Mouse (Mus musculus) midbrain, embryonic 11.5 days (tissue): ENCODE results near the gene Resp18. TPM values are rescaled to one million over a fixed set of nuclear protein-coding genes. Genes with fewer than 3 reads are reported as not detected.

ENCODE experiments used
- ATAC-seq: fragments of 200-750 bp; cut with Nextera tagmentation; 2 replicates; pipeline ENCODE4 v1.8.0; 2017; ENCODE audit warnings: moderate TSS enrichment, moderate library complexity; ENCODE audit not compliant: low FRiP score
- DNase-seq: peaks from one replicate; pipeline ENCODE4 v3.0.0; 2015; ENCODE audit warnings: low spot score; ENCODE audit errors: missing footprints
- H3K27ac ChIP-seq: fragments of 300-500 bp; sonication (generic); 2 replicates; pipeline ENCODE4 v1.5.1; 2014; ENCODE audit warnings: low read depth, low read length
- H3K27me3 ChIP-seq: fragments of 300-500 bp; sonication (generic); 2 replicates; pipeline ENCODE4 v1.6.1; 2014; ENCODE audit warnings: mild to moderate bottlenecking, low read length, moderate library complexity, mixed read lengths; ENCODE audit not compliant: control insufficient read depth, insufficient read depth
- H3K36me3 ChIP-seq: fragments of 300-500 bp; sonication (generic); 2 replicates; pipeline ENCODE4 v1.6.1; 2014; ENCODE audit warnings: mild to moderate bottlenecking, low read length, moderate library complexity, mixed read lengths; ENCODE audit not compliant: control insufficient read depth, insufficient read depth
- H3K4me1 ChIP-seq: fragments of 300-500 bp; sonication (generic); 2 replicates; pipeline ENCODE4 v1.6.1; 2014; ENCODE audit warnings: low read length; ENCODE audit not compliant: control insufficient read depth, insufficient read depth
- H3K4me2 ChIP-seq: fragments of 300-500 bp; sonication (generic); 2 replicates; pipeline ENCODE4 v1.6.1; 2014; ENCODE audit warnings: mild to moderate bottlenecking, moderate library complexity
- H3K4me3 ChIP-seq: fragments of 300-500 bp; sonication (generic); 2 replicates; pipeline ENCODE4 v1.5.1; 2014; ENCODE audit warnings: low read depth, low read length
- H3K9ac ChIP-seq: fragments of 300-500 bp; sonication (generic); 2 replicates; pipeline ENCODE4 v1.6.1; 2014; ENCODE audit warnings: low read length
- H3K9me3 ChIP-seq: fragments of 300-500 bp; sonication (generic); 2 replicates; pipeline ENCODE4 v1.6.1; 2016; ENCODE audit warnings: low read length; ENCODE audit not compliant: control insufficient read depth
- WGBS: fragments of 180-500 bp; shearing (Covaris S2); extraction: QIAGEN DNeasy Blood & Tissue Kit; methylation state at CpG from one replicate; pipeline ENCODE4 v1.1.7; 2014; 5-methylcytosine and 5-hydroxymethylcytosine counted together
- polyA plus RNA-seq: library from polyadenylated mRNA; unstranded; fragments of >200 nt; fragmentation: Nextera tagmentation; extraction: Ambion mirVana; gene quantifications from 2 replicates; pipeline ENCODE4 v1.2.1, GENCODE M21; 2014

Resp18 gene
- polyA plus RNA-seq, 1 experiment from 2014 or later: 28.5 TPM

DNA sequence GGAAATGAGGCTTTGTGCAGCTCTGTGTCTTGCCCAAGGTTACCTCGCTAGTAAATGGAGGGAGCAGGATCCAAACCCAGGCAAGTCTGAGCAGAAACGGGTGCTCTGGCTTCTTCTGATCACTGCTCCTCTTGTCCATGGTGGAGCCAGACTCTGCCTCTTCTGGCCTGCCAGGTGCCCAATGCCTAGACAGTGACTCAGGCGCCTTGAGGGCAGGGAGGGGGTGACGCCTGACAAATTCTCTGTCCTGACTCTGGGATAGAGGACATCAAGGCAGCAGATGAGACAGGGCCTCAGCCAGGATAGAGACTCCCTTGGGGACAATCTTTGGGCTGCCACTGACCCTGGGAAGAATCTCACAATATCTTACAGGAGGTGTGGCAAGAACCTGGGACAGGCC is 47.0 kb downstream of the Resp18 start:
- Histone ChIP-seq H3K36me3 (no peaks in the 10 kb centered on the region), H3K4me1 (peaks cover 2% of the 10 kb centered on the region; the same call in 1 of the 2 replicates), H3K4me3 (no peak overlapping the region), H3K4me2 (no peak overlapping the region), H3K27me3 (no peaks in the 10 kb centered on the region; the same call in 1 of the 2 replicates), H3K9me3 (no peaks in the 10 kb centered on the region), H3K9ac (no peak overlapping the region), H3K27ac (no peak overlapping the region)
- 80% methylated on average over 4 of the region's 4 CpGs for WGBS
- DNase-seq: no peak
- ATAC-seq: no peak

DNA sequence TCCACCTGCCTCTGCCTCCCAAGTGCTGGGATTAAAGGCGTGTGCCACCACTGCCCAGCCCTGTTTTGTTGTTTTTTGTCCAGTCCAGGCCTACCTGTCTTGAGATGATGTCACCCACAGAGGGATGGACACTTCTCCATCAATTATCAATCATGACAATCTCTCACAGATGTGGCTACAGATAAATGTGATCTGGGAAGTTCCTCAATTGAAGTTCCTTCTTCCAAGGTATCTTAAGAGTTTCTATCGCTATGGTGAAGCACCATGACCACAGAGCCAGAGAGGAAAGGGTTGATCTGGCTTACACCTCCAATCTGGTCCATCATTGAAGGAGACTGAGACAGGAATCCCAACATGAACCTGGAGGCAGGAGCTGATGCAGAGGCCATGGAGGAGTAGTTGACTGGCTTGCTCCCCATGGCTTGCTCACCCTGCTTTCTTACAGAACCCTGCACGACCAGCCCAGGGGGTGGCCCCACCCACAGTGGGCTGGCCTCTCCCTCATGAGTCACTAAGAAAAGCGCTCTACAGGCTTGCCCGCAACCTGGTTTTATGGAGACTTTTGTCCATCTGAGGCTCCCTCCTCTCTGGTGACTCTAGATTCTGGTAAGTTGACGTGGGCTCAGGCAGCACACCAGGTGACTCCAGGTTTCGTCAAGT is 47.8 kb downstream of the Resp18 start:
- Histone ChIP-seq H3K4me2 (no peak overlapping the region), H3K36me3 (no peaks in the 10 kb centered on the region), H3K9ac (no peak overlapping the region), H3K27ac (no peak overlapping the region), H3K4me3 (no peak overlapping the region), H3K4me1 (no peaks in the 10 kb centered on the region), H3K27me3 (no peaks in the 10 kb centered on the region; the same call in 1 of the 2 replicates), H3K9me3 (no peaks in the 10 kb centered on the region)
- ATAC-seq: no peak
- 77% methylated on average over 7 of the region's 7 CpGs for WGBS
- DNase-seq: no peak

DNA sequence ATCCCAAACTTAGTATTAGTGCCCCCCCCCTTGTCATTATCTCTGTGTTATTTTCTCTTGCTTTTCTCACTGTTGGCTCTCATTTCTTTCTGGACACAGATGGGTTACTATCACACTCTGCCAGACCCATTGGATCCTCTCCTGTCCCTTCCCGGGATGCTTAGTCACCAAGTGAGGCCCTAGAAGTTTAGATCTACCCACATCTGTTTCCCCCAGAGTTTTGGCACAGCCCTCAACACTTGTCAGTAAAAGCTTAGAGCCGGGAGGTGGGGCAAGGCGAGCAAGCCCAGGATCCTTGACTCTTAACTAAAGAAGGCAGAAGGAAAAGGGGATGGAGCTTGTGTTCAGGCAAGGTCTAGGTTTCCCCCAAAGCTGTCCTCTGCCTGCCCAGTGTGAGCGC is 49.1 kb downstream of the Resp18 start:
- 80% methylated on average over 4 of the region's 4 CpGs for WGBS
- Histone ChIP-seq H3K27me3 (no peaks in the 10 kb centered on the region), H3K4me2 (no peak overlapping the region), H3K4me1 (no peaks in the 10 kb centered on the region), H3K4me3 (no peak overlapping the region), H3K9me3 (no peaks in the 10 kb centered on the region), H3K27ac (no peak overlapping the region), H3K9ac (no peak overlapping the region), H3K36me3 (no peaks in the 10 kb centered on the region)
- DNase-seq (no peak), ATAC-seq (no peak)

GRCm38 (mm10) chr1:75227653-75228052 is 50.6 kb downstream of the Resp18 start:
- no peaks in the 10 kb centered on the region for H3K9me3 ChIP-seq
- H3K9ac ChIP-seq: no peak overlapping the region
- H3K27me3 ChIP-seq: no peaks in the 10 kb centered on the region
- H3K4me3 ChIP-seq: no peak overlapping the region
- no peak overlapping the region for H3K27ac ChIP-seq
- ATAC-seq (no peak), DNase-seq (no peak)
- no peak overlapping the region for H3K4me2 ChIP-seq
- H3K36me3 ChIP-seq: no peaks in the 10 kb centered on the region
- 93% methylated on average over 1 of the region's 1 CpGs for WGBS
- H3K4me1 ChIP-seq: no peaks in the 10 kb centered on the region

DNA sequence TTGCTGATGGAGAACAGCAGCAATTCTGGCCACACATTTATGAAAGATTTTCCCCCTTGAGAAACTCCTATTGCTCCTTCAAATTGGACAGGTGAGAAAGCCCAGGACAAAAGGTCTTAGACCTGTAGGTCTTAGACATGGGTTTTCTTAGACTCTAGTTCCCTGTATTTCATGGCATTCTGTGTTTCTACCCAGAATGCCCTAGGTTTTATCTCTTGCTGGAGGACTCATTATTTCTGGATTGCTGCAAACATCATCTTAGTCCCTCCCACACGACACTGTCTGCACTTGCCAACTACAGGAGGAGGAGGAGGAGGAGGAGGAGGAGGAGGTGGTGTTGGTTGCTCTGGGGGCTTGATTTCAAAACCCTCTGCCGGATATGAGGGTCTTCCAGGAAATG is 52.1 kb downstream of the Resp18 start:
- ATAC-seq (no peak), DNase-seq (no peak)
- H3K4me2 ChIP-seq: no peak overlapping the region
- no peaks in the 10 kb centered on the region for H3K36me3 ChIP-seq
- no peaks in the 10 kb centered on the region for H3K9me3 ChIP-seq
- no peaks in the 10 kb centered on the region for H3K4me1 ChIP-seq
- no peak overlapping the region for H3K27ac ChIP-seq
- 78% methylated on average over 2 of the region's 2 CpGs for WGBS
- peaks cover 4% of the 10 kb centered on the region for H3K27me3 ChIP-seq
- H3K9ac ChIP-seq: no peak overlapping the region
- no peak overlapping the region for H3K4me3 ChIP-seq

GRCm38 (mm10) chr1:75225473-75225872 is 52.7 kb downstream of the Resp18 start:
- Histone ChIP-seq H3K9me3 (no peaks in the 10 kb centered on the region), H3K4me3 (no peak overlapping the region), H3K27ac (no peak overlapping the region), H3K4me2 (no peak overlapping the region), H3K36me3 (no peaks in the 10 kb centered on the region), H3K9ac (no peak overlapping the region), H3K27me3 (peaks cover 11% of the 10 kb centered on the region), H3K4me1 (no peaks in the 10 kb centered on the region)
- WGBS: 62% methylated on average over 3 of the region's 3 CpGs
- no peak for DNase-seq
- ATAC-seq: no peak

DNA sequence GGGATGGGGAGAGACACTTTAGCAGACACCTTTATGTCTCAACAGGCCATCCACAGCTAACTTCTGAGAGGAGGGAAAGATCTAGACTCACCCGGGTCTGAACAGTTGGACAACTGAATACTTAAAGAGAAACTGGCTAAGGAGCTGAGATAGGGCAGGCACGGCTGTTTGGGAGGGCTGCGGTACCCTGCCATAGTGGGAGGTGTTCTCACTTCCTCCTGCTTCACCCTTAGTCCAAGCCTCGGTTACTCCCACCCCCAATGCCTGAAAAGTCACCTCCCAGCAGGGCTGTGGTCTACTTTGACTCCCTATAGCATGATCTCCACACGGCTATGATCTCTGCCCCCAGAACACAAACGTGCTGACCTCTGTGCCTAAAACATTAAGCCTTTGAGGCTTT is 54.7 kb downstream of the Resp18 start:
- Histone ChIP-seq H3K9ac (no peak overlapping the region), H3K36me3 (no peaks in the 10 kb centered on the region), H3K4me2 (no peak overlapping the region), H3K9me3 (no peaks in the 10 kb centered on the region), H3K27me3 (peaks cover 30% of the 10 kb centered on the region), H3K4me3 (no peak overlapping the region), H3K4me1 (peaks cover 7% of the 10 kb centered on the region), H3K27ac (no peak overlapping the region)
- 73% methylated on average over 6 of the region's 6 CpGs for WGBS
- ATAC-seq (no peak), DNase-seq (no peak)

GRCm38 (mm10) chr1:75222926-75223325 is 55.3 kb downstream of the Resp18 start:
- peaks cover 37% of the 10 kb centered on the region for H3K27me3 ChIP-seq
- no peak overlapping the region for H3K9ac ChIP-seq
- no peak overlapping the region for H3K27ac ChIP-seq
- no peak overlapping the region for H3K4me2 ChIP-seq
- H3K9me3 ChIP-seq: no peaks in the 10 kb centered on the region
- no peak overlapping the region for H3K4me3 ChIP-seq
- ATAC-seq: no peak
- H3K4me1 ChIP-seq: peaks cover 11% of the 10 kb centered on the region
- DNase-seq: no peak
- H3K36me3 ChIP-seq: no peaks in the 10 kb centered on the region
- 82% methylated on average over 6 of the region's 6 CpGs for WGBS
